18 mouse cellular contexts compared by ENCODE assay signal in the genomic region with DNA sequence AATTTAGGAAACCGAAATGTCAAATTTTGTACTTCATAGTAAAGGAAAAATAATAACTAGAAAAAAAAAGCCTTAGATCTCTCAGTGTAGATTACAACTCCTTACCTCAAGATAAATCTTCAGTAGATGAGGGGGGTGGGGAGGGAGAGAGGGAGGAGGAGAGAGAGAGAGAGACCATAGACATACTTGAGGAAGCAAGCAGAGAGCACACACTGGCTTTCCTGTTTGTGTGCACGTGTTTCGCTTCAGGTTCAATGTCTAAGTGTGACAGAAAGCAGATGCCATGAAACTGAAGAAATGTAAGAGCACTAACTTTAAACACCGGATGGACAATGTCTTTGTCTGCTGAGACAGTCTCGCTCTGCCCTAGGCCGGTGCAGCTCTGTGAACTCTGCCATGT. TPM values are rescaled to one million over a fixed set of nuclear protein-coding genes. Genes with fewer than 3 reads are reported as not detected.
A peak's percentile ranks its signal among the peaks of the same experiment; 100 is the strongest.
DNase-seq lines count a peak whose midpoint lies in the region; ATAC-seq and TF ChIP-seq lines count a peak whose summit lies in the region.
"Had no signal": no experiment of that assay in that cellular context is flagged by ENCODE, and none has a peak within 500 bp of the region (broad histone marks: within the 10 kb centered on the region; RNA-seq: fewer than 3 reads in every experiment).

No protein-coding gene starts in this region.

- 0 out of 4 replicates have a peak overlapping the region, but pooled peaks of 1 of the 2 experiments have one; percentile 1 for H3K4me3 ChIP-seq in heart, embryonic 14.5 days (ENCODE audit: control insufficient read depth in 1 of 2, insufficient read depth in 1 of 2, low read depth in 1 of 2, low read length in 2 of 2)
- H3K4me3 ChIP-seq in heart, adult 2 months = no peak overlapping the region
- no peak overlapping the region for H3K4me3 ChIP-seq in lung, embryonic 15.5 days
- peak overlapping the region; percentile 8 for H3K4me3 ChIP-seq in intestine, embryonic 14.5 days (ENCODE audit: low read depth, low read length)
- no peak overlapping the region for H3K4me3 ChIP-seq in intestine, postnatal 0 days (ENCODE audit: low read depth, low read length)
- H3K4me3 ChIP-seq: embryonic facial prominence, embryonic 15.5 days; forebrain, embryonic 10.5 days; limb, embryonic 13.5 days; liver, embryonic 15.5 days had no signal

- peak overlapping the region; percentile 33 for H3K4me2 ChIP-seq in heart, embryonic 14.5 days (ENCODE audit: low read length)
- 0 out of 2 replicates have a peak overlapping the region, but pooled peaks have one; percentile 8 for H3K4me2 ChIP-seq in lung, embryonic 15.5 days
- H3K4me2 ChIP-seq in intestine, embryonic 14.5 days (ENCODE audit: low read length) = peak overlapping the region; percentile 45
- H3K4me2 ChIP-seq in intestine, postnatal 0 days (replicated peaks; ENCODE audit: low read depth) = peak overlapping the region; percentile 37
- H3K4me2 ChIP-seq: embryonic facial prominence, embryonic 15.5 days; limb, embryonic 13.5 days; liver, embryonic 15.5 days had no signal

- 33% methylated on average over 6 of the region's 6 CpGs for WGBS in heart, embryonic 14.5 days
- 55% methylated on average over 6 of the region's 6 CpGs for WGBS in heart, adult 2 months
- WGBS in lung, embryonic 15.5 days = 59% methylated on average over 6 of the region's 6 CpGs
- 23% methylated on average over 6 of the region's 6 CpGs for WGBS in intestine, embryonic 14.5 days
- WGBS in intestine, postnatal 0 days = 65% methylated on average over 6 of the region's 6 CpGs

- ATAC-seq in heart, embryonic 14.5 days (ENCODE audit: insufficient number of reproducible peaks, insufficient read depth, low FRiP score, low read depth) = no peak
- ATAC-seq in lung, embryonic 15.5 days (ENCODE audit: borderline replicate concordance, extremely low read depth, low FRiP score, low TSS enrichment) = no peak
- peak; percentile 68; the same call in 1 of the 2 replicates for ATAC-seq in intestine, embryonic 14.5 days (replicated peaks; ENCODE audit: low FRiP score, low TSS enrichment, low read depth)
- ATAC-seq in intestine, postnatal 0 days = no peak

- 0 out of 2 replicates have a peak, but pooled peaks cover 5% of the 10 kb centered on the region for H3K9me3 ChIP-seq in heart, embryonic 14.5 days (ENCODE audit: control insufficient read depth, low read length)
- no peaks in the 10 kb centered on the region for H3K9me3 ChIP-seq in lung, embryonic 15.5 days
- peaks cover 9% of the 10 kb centered on the region; the same call in 1 of the 2 replicates for H3K9me3 ChIP-seq in intestine, embryonic 14.5 days (ENCODE audit: control insufficient read depth, low read length)
- H3K9me3 ChIP-seq in intestine, postnatal 0 days (ENCODE audit: control insufficient read depth) = no peaks in the 10 kb centered on the region
- H3K9me3 ChIP-seq: liver, embryonic 15.5 days had no signal

- TF ChIP-seq POLR2A in heart, adult 2 months (IDR thresholded peaks at IDR 0.05; ENCODE audit: insufficient read depth, low read depth, low read length) = no peak

- H3K4me1 ChIP-seq in heart, embryonic 14.5 days (ENCODE audit: control insufficient read depth in 2 of 2, insufficient read depth in 2 of 2, low read length in 2 of 2) = peaks cover 5 to 7% of the 10 kb centered on the region in 2 experiments; a peak in 3 of 4 replicates
- no peaks in the 10 kb centered on the region for H3K4me1 ChIP-seq in heart, adult 2 months (ENCODE audit: control insufficient read depth, insufficient read depth, low read length)
- no peaks in the 10 kb centered on the region; the same call in 1 of the 2 replicates for H3K4me1 ChIP-seq in lung, embryonic 15.5 days
- peaks cover 12% of the 10 kb centered on the region; the same call in 1 of the 2 replicates for H3K4me1 ChIP-seq in intestine, embryonic 14.5 days (replicated peaks; ENCODE audit: control insufficient read depth, insufficient read depth, low read length)
- no peaks in the 10 kb centered on the region for H3K4me1 ChIP-seq in intestine, postnatal 0 days (replicated peaks; ENCODE audit: control insufficient read depth, insufficient read depth, low read length)
- H3K4me1 ChIP-seq: forebrain, embryonic 10.5 days; limb, embryonic 13.5 days had no signal

- no peak for TF ChIP-seq EP300 in heart, adult 2 months (IDR thresholded peaks at IDR 0.05; ENCODE audit: insufficient read depth, low read depth, low read length)

- no peaks in the 10 kb centered on the region for H3K36me3 ChIP-seq in heart, embryonic 14.5 days (ENCODE audit: control insufficient read depth, insufficient read depth, low read length)
- H3K36me3 ChIP-seq in heart, adult 2 months (ENCODE audit: control insufficient read depth, insufficient read depth, low read length) = no peaks in the 10 kb centered on the region
- no peaks in the 10 kb centered on the region for H3K36me3 ChIP-seq in lung, embryonic 15.5 days
- H3K36me3 ChIP-seq in intestine, embryonic 14.5 days (ENCODE audit: control insufficient read depth, insufficient read depth, low read length) = no peaks in the 10 kb centered on the region
- no peaks in the 10 kb centered on the region for H3K36me3 ChIP-seq in intestine, postnatal 0 days (ENCODE audit: control insufficient read depth, insufficient read depth)
- H3K36me3 ChIP-seq: liver, embryonic 15.5 days had no signal

- intact Hi-C loops in heart, adult 2 months (cut with DNase I) = no loop called here

- no peak for TF ChIP-seq CTCF in heart, adult 2 months (IDR thresholded peaks at IDR 0.05)
- no peak for TF ChIP-seq CTCF in intestine, postnatal 0 days (IDR thresholded peaks at IDR 0.05; ENCODE audit: low read depth)

- DNase-seq in heart, adult 2 months = no peak
- DNase-seq in lung, postnatal 14 days = no peak
- no peak for DNase-seq in intestine, embryonic 14.5 days (ENCODE audit: low spot score)
- no peak for DNase-seq in cerebellum, adult 18-20 months
- DNase-seq: adrenal gland, postnatal 25 days; cerebellum, adult 2 months; kidney, adult 18-20 months; kidney, postnatal 10 days; midbrain, embryonic 14.5 days; thymus, adult 2 months had no signal

- no peak overlapping the region for H3K9ac ChIP-seq in heart, embryonic 14.5 days (ENCODE audit: low read length)
- H3K9ac ChIP-seq in heart, adult 2 months (ENCODE audit: low read depth, low read length) = no peak overlapping the region
- no peak overlapping the region for H3K9ac ChIP-seq in lung, embryonic 15.5 days
- peak overlapping the region; percentile 29 for H3K9ac ChIP-seq in intestine, embryonic 14.5 days (ENCODE audit: low read length)
- no peak overlapping the region for H3K9ac ChIP-seq in intestine, postnatal 0 days (ENCODE audit: low read depth, low read length)
- H3K9ac ChIP-seq: embryonic facial prominence, embryonic 15.5 days; limb, embryonic 13.5 days; liver, embryonic 15.5 days had no signal

- H3K79me2 ChIP-seq in heart, adult 2 months (replicated peaks; ENCODE audit: control insufficient read depth, insufficient read depth, low read length) = no peaks in the 10 kb centered on the region

- no peaks in the 10 kb centered on the region for H3K27me3 ChIP-seq in heart, embryonic 14.5 days (ENCODE audit: control insufficient read depth, insufficient read depth, low read length)
- no peaks in the 10 kb centered on the region for H3K27me3 ChIP-seq in heart, adult 2 months (ENCODE audit: control insufficient read depth, insufficient read depth, low read length)
- H3K27me3 ChIP-seq in lung, embryonic 15.5 days = no peaks in the 10 kb centered on the region
- no peaks in the 10 kb centered on the region for H3K27me3 ChIP-seq in intestine, embryonic 14.5 days (replicated peaks; ENCODE audit: control insufficient read depth, insufficient read depth, low read length)
- no peaks in the 10 kb centered on the region for H3K27me3 ChIP-seq in intestine, postnatal 0 days (replicated peaks; ENCODE audit: control insufficient read depth, insufficient read depth, low read length)
- H3K27me3 ChIP-seq: embryonic facial prominence, embryonic 15.5 days; limb, embryonic 13.5 days; liver, embryonic 15.5 days had no signal

- no peak overlapping the region for H3K27ac ChIP-seq in heart, embryonic 14.5 days (replicated peaks in 1 of 2; ENCODE audit: control insufficient read depth in 1 of 2, insufficient read depth in 1 of 2, low read depth in 2 of 2, low read length in 2 of 2)
- H3K27ac ChIP-seq in heart, adult 2 months = no peak overlapping the region
- no peak overlapping the region for H3K27ac ChIP-seq in lung, embryonic 15.5 days
- H3K27ac ChIP-seq in intestine, embryonic 14.5 days (ENCODE audit: low read depth) = peak overlapping the region; percentile 80
- no peak overlapping the region; the same call in 1 of the 2 replicates for H3K27ac ChIP-seq in intestine, postnatal 0 days (ENCODE audit: low read depth, low read length)
- H3K27ac ChIP-seq: embryonic facial prominence, embryonic 15.5 days; forebrain, embryonic 10.5 days; limb, embryonic 13.5 days; liver, embryonic 15.5 days had no signal

RNA-seq across cellular contexts. Expression of a gene that starts 41.0 kb away (rescaled TPM):
- 2.2 TPM in 2 replicates for polyA plus RNA-seq in heart, embryonic 14.5 days (2014; fragmentation: Nextera tagmentation; extraction: Ambion mirVana)
- 1 to 10 TPM; 6.7 to 7.8 TPM for total RNA-seq in heart, adult 2 months (2021)
- polyA plus RNA-seq in heart, adult 2 months (2012; rRNA removed) = 3.3 and 4.9 TPM in 2 replicates
- polyA plus RNA-seq in lung, embryonic 15.5 days (2015; fragmentation: Nextera tagmentation; extraction: Ambion mirVana) = 2.2 and 2.7 TPM in 2 replicates
- 2.6 and 3.3 TPM in 2 replicates for polyA plus RNA-seq in intestine, embryonic 14.5 days (2014; fragmentation: Nextera tagmentation; extraction: Ambion mirVana)
- polyA plus RNA-seq in intestine, postnatal 0 days (2015; fragmentation: Nextera tagmentation; extraction: Ambion mirVana) = 1.6 TPM in 2 replicates
- total RNA-seq: common myeloid progenitor, adult 5-6 weeks had no signal
